Mouse (Mus musculus): ENCODE results near the gene Gm10912. TPM values are rescaled to one million over a fixed set of nuclear protein-coding genes. Genes with fewer than 3 reads are reported as not detected.
A peak's percentile ranks its signal among the peaks of the same experiment; 100 is the strongest.
"Not testable (repeated sequence)": the region's sequence is repeated elsewhere in the genome, so short reads cannot be mapped to it uniquely, and the experiment has no call there.

The Gm10912 gene
- polyA plus RNA-seq, 1 experiment from 2014 or later = not detected

DNA sequence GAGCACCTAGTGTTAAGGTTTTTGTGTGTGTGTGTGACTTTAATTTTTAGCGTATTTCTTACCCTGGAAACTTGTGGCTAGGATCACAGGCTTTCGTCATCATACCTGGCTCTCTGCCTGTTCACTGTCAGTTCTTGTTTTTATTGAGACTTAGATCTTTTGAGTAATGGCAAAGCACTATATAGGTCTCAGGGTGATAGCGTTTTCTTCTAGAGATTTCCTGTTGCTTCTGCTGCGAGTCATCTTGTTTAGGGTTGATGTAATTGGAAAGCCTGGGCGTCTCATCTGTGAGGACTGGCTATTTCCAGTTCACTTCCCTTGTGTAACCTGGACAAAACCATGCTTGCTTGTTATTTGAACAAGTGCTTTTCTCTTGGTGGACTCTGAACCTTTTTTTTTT lies 24.0 kb upstream of the Gm10912 start:
- Histone ChIP-seq H3K9me3 (no peaks in the 10 kb centered on the region), H3K27me3 (no peaks in the 10 kb centered on the region), H3K36me3 (peaks cover 53% of the 10 kb centered on the region), H3K9ac (no peak overlapping the region), H3K4me2 (no peak overlapping the region), H3K27ac (replicated peaks) (no peak overlapping the region), H3K4me3 (no peak overlapping the region), H3K4me1 (replicated peaks) (no peaks in the 10 kb centered on the region)
- ATAC-seq (ENCODE audit: low read depth) = no peak
- 89% methylated on average over 5 of the region's 5 CpGs for WGBS

DNA sequence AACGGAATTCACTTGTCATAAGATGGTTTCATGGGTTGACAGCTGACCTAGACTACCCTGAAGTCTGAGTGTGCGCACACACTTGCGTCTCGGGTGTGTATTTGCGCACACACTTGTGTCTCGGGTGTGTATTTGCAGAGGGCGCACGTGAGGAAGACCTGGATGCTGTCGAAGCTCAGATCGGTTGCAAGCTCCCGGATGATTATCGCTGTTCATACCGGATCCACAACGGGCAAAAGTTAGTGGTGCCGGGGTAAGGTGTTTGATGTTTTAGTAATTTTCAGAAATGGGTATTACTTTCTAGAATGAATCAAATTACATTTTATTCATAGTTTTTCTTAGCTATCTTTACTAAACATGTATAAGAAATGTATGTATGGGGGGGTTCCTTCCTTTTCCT lies 22.9 kb upstream of the Gm10912 start:
- H3K36me3 ChIP-seq = peaks cover 49% of the 10 kb centered on the region
- no peak overlapping the region for H3K9ac ChIP-seq
- no peak overlapping the region for H3K27ac ChIP-seq (replicated peaks)
- H3K4me2 ChIP-seq = no peak overlapping the region
- H3K4me3 ChIP-seq = no peak overlapping the region
- ATAC-seq (ENCODE audit: low read depth) = no peak
- no peaks in the 10 kb centered on the region for H3K9me3 ChIP-seq
- no peaks in the 10 kb centered on the region for H3K27me3 ChIP-seq
- H3K4me1 ChIP-seq (replicated peaks) = no peaks in the 10 kb centered on the region
- WGBS = 95% methylated on average over 15 of the region's 15 CpGs

DNA sequence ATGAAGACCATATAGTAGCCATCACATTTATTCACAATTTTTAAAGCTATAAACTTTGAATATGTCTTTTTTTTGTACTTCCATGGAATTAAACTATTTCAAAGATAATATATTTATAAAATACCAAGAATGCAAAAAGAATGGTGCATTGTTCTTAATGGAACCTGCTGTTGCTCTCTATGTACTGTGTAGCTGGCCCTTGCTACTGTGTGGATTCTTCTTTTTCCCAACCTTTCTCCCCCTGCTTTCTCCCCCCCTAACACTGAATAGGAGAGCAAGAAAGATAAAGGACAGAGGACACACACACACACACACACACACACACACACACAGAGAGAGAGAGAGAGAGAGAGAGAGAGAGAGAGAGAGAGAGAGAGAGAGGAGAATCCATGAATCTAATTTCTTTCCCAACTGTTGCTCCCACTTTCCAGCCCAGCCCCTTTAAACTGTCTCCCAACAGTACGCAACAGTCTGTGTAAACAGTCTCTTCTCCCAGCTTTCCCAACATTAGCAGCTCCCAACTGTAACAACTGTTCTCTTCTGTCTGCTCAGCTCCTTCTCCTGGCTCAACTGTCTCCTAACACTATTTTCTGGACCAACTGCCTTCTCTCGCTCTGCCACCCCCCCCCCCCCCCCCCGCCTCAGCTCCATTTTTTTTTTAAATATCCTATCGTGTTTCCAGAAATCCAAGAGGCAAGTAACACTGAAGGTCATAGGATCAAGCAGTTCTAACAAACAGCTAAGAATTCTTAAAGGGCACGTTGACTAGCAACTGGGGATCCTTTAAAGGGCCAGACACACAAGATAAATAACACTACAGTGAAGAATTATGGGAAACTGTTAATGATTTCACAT lies 21.8 kb upstream of the Gm10912 start:
- 60% methylated on average over 5 of the region's 5 CpGs for WGBS
- Histone ChIP-seq H3K4me1 (replicated peaks) (no peaks in the 10 kb centered on the region), H3K4me3 (no peak overlapping the region), H3K27me3 (no peaks in the 10 kb centered on the region), H3K4me2 (no peak overlapping the region), H3K36me3 (peaks cover 58% of the 10 kb centered on the region), H3K27ac (replicated peaks) (no peak overlapping the region), H3K9ac (no peak overlapping the region), H3K9me3 (no peaks in the 10 kb centered on the region)
- no peak for ATAC-seq (ENCODE audit: low read depth)

DNA sequence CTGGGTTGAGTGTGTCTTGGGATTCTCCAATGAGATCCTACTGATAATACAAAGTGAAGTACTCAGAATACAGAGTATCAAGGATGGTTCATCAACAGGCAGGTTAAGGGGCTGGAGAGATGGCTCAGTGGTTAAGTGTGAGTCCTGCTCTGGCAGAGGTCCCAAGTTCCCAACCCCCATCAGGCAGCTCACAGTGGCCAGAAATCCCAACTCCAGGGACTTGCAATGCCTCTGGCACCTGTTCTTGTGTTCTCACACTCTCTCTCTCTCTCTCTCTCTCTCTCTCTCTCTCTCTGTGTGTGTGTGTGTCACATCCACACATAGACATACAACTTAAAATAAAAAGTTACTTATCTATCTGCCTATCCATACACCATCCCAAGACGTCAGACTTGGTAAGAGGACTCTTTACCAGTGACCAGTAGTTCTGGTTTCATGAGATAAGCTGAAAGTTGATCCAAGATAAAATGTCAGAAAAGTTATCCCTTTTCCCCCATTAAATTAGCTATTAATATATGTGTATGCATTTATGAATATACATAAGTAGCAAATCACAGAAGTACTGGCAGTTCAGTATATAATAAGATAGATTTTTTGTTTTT lies 21.0 kb upstream of the Gm10912 start:
- ATAC-seq (ENCODE audit: low read depth) = no peak
- H3K4me1 ChIP-seq (replicated peaks) = no peaks in the 10 kb centered on the region
- H3K27ac ChIP-seq (replicated peaks) = no peak overlapping the region
- H3K9me3 ChIP-seq = no peaks in the 10 kb centered on the region
- WGBS = 80% methylated on average over 1 of the region's 1 CpGs
- no peak overlapping the region for H3K4me3 ChIP-seq
- H3K27me3 ChIP-seq = no peaks in the 10 kb centered on the region
- H3K4me2 ChIP-seq = no peak overlapping the region
- H3K36me3 ChIP-seq = peaks cover 56% of the 10 kb centered on the region
- H3K9ac ChIP-seq = no peak overlapping the region

DNA sequence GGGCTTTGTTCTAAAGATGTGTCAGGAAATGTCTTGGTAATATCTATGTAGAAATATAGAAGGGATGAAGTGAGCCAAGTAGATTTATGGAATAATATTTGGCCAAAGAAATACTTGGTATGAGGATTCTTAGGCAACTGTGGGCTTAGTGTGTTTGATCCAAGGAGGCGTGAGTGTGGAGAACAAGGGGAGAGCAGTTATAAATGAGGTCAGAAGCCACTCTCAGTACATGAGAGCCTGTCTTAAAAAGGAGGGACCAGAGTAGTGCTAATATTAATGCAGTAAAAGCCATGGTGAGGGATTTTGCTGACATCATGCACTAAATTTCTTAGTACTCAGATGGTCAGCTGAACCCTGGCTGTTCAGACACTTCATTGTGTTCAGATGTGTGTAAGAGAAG lies 7.2 kb upstream of the Gm10912 start:
- Histone ChIP-seq H3K4me3 (no peak overlapping the region), H3K4me1 (replicated peaks) (no peaks in the 10 kb centered on the region), H3K4me2 (no peak overlapping the region), H3K27ac (replicated peaks) (no peak overlapping the region), H3K9ac (no peak overlapping the region), H3K27me3 (no peaks in the 10 kb centered on the region), H3K9me3 (no peaks in the 10 kb centered on the region), H3K36me3 (peaks cover 60% of the 10 kb centered on the region)
- WGBS = 82% methylated on average over 1 of the region's 1 CpGs
- ATAC-seq (ENCODE audit: low read depth) = no peak

DNA sequence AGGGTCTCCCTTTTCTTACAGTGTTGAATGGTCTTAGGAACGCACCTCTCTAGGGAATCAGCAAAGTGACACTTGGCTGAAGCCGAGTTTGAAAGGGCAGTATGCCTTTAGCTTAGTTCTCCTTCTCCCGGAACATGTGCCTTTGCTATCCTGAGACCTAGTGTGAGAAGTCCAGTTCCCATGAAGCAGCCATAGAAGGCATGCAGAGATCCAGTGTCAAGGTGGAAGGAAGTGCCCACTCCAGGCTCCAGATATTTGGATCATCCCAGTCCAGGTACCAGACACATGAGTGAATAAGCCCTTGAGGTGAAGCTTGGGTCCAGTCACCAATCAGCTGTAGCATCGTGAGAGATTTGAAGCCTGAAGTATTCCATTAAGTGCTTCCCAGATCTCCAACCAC lies 6.7 kb upstream of the Gm10912 start:
- Histone ChIP-seq H3K9me3 (no peaks in the 10 kb centered on the region), H3K4me3 (no peak overlapping the region), H3K9ac (no peak overlapping the region), H3K4me2 (no peak overlapping the region), H3K27ac (replicated peaks) (no peak overlapping the region), H3K27me3 (no peaks in the 10 kb centered on the region), H3K36me3 (peaks cover 54% of the 10 kb centered on the region), H3K4me1 (replicated peaks) (no peaks in the 10 kb centered on the region)
- 92% methylated on average over 4 of the region's 4 CpGs for WGBS
- no peak for ATAC-seq (ENCODE audit: low read depth)

DNA sequence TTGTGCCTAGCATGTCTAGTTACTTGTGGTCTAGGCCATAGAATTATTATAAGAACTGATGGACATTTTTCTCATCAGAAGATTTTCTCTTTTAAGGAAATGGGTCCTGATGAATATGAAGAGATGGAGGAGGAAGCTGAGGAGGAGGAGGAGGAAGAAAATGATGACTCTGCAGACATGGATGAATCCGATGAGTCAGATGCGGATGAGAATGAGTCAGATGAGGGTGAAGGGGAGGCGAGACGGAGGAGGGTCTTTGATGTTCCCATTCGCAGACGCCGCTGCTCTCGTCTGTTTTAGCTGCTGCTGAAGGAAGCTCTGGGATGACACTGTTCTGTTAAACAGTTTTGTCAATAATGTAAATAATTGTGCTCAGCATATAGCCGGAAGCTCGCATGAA lies 5.8 kb upstream of the Gm10912 start:
- H3K27ac ChIP-seq (replicated peaks) = no peak overlapping the region
- no peaks in the 10 kb centered on the region for H3K9me3 ChIP-seq
- WGBS = 77% methylated on average over 10 of the region's 10 CpGs
- H3K36me3 ChIP-seq = peaks cover 46% of the 10 kb centered on the region
- no peak overlapping the region for H3K4me2 ChIP-seq
- no peaks in the 10 kb centered on the region for H3K27me3 ChIP-seq
- no peak overlapping the region for H3K9ac ChIP-seq
- no peak overlapping the region for H3K4me3 ChIP-seq
- no peak for ATAC-seq (ENCODE audit: low read depth)
- no peaks in the 10 kb centered on the region for H3K4me1 ChIP-seq (replicated peaks)

DNA sequence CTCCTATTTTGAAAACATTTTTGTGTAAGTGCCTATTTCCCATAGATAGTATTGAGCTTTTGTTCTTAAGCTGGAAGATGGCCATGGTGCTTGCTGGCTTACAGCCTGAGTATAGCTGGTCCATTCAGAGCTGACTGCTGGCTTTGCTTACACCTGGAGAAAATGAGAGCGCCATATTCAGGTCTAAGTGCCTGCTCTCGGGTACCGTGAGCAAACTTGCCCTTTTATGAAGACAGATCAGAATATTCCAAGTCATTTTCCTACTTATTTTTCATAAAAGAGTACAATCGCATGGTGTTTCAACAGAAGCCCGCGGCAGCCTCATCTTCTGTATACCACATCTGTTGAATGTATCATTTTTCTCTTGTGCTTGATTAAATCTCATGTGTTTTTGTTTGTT lies 4.6 kb upstream of the Gm10912 start:
- Histone ChIP-seq H3K36me3 (peaks cover 38% of the 10 kb centered on the region), H3K27ac (replicated peaks) (no peak overlapping the region), H3K4me3 (no peak overlapping the region), H3K27me3 (no peaks in the 10 kb centered on the region), H3K9ac (no peak overlapping the region), H3K4me1 (replicated peaks) (no peaks in the 10 kb centered on the region), H3K9me3 (no peaks in the 10 kb centered on the region), H3K4me2 (no peak overlapping the region)
- WGBS = 97% methylated on average over 6 of the region's 6 CpGs
- no peak for ATAC-seq (ENCODE audit: low read depth)

DNA sequence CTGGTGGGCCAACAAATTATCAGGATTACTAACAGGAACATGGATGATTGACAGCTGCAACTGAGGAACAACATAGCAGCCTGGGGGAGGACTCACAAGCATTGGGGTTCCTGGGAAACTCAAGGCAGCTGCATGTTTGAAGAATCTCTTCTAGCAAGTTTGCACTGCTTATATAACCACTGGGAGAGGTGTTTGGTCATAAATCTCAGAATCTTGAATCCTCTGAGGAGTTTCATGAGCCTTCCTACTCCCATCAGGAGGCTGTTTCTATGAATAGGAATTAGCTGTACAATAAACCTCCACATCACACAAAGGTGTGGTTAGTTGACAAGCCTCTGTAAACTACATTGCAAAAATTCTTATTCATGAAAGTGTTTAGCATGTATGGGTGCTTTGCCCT lies 3.0 kb upstream of the Gm10912 start:
- no peak for ATAC-seq (ENCODE audit: low read depth)
- Histone ChIP-seq H3K4me1 (replicated peaks) (no peaks in the 10 kb centered on the region), H3K4me2 (no peak overlapping the region), H3K9me3 (no peaks in the 10 kb centered on the region), H3K27ac (replicated peaks) (no peak overlapping the region), H3K9ac (no peak overlapping the region), H3K27me3 (no peaks in the 10 kb centered on the region), H3K4me3 (no peak overlapping the region), H3K36me3 (peaks cover 38% of the 10 kb centered on the region)

DNA sequence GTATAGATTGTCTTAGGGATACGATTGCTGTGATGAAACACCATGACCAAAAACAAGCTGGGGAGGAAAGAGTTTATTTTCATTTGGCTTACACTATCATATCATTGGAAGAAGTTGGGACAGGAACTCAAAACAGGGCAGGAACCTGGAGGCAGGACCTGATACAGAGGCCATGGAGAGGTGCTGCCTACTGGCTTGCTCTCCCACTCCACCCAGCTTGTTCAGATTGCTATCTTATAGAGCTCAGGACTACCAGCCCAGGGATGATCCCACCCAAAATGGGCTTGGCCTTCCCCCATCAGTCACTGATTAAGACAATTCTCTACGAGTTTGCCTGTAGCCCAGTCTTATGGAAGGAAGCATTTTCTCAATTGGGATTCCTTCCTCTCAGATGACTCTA lies 1.5 kb upstream of the Gm10912 start:
- Histone ChIP-seq H3K4me2 (no peak overlapping the region), H3K9me3 (no peaks in the 10 kb centered on the region), H3K4me1 (replicated peaks) (no peaks in the 10 kb centered on the region), H3K4me3 (no peak overlapping the region), H3K9ac (no peak overlapping the region), H3K36me3 (peaks cover 30% of the 10 kb centered on the region), H3K27ac (replicated peaks) (no peak overlapping the region), H3K27me3 (no peaks in the 10 kb centered on the region)
- ATAC-seq (ENCODE audit: low read depth) = no peak
- WGBS = 93% methylated on average over 2 of the region's 2 CpGs

DNA sequence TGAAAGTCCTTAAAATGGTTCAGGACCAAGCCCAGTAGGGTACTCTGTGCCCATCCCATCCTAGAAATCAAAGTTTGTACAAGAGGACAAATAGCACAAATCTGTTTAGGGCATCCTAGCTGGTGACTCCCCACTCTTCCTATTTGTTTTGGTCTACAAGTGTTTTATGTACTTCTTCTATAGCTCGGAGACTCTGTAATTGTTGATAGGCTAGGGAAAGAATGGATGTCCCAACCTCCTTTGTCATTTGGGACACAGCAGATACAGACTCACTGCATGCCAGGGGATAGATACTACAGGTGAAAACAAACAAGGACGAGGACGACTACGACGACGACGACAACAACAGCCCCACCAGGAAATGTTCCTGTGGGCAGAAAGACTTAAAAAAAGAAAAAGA lies 2.8 kb downstream of the Gm10912 start, which contains the start of gene Gm10799:
Gene Gm10799, minus strand, starts transcription at position 101 of the 400 bp plus-strand sequence.
- H3K4me1 ChIP-seq (replicated peaks); H3K27me3 ChIP-seq; H3K9me3 ChIP-seq; H3K27ac ChIP-seq (replicated peaks); ATAC-seq (ENCODE audit: low read depth); H3K9ac ChIP-seq; H3K4me2 ChIP-seq; H3K36me3 ChIP-seq; H3K4me3 ChIP-seq: not testable (repeated sequence)
- WGBS = 80% methylated on average over 7 of the region's 7 CpGs

DNA sequence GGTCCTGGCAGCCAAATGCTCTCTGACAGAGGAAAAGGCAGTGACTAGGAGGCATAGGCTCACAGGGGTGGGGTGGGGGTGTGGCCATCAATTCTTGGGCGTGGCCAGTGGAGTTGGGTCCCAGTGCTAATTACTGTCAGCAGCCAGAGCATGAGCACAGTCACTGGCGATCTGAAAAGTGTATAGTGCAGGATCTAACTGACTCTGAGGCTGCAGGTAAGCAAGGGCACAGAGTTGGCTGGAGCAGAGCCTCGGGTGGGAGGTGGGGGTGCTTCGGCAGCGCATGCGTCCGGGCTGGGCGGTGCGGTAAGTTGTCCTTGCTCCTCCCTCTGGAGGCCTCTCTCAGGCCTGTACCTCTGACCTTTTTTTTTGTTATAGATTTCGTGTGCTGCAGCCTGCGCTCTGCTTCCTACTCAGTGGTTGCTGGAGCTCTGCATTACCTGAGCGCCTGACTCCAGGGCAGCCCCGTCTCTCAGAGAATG lies 4.1 kb downstream of the Gm10912 start, which contains the start of gene Cd59b:
Gene Cd59b, plus strand, starts transcription at position 146 of the 482 bp plus-strand sequence.
- no peak within 1 kb of the TSS for H3K27ac ChIP-seq (replicated peaks)
- H3K4me2 ChIP-seq = peak within 1 kb of the TSS; percentile 60
- H3K9ac ChIP-seq = peak within 1 kb of the TSS; percentile 63
- peak within 1 kb of the TSS; percentile 37 for H3K4me3 ChIP-seq
- H3K9me3 ChIP-seq = 0 out of 2 replicates have a peak, but pooled peaks cover 4% of the 10 kb centered on the region
- peak; percentile 82 for ATAC-seq (ENCODE audit: low read depth)
- WGBS = 5% methylated on average over 13 of the region's 13 CpGs
- H3K4me1 ChIP-seq (replicated peaks) = peaks cover 8% of the 10 kb centered on the region
- H3K36me3 ChIP-seq = no peaks in the 10 kb centered on the region
- no peaks in the 10 kb centered on the region for H3K27me3 ChIP-seq

All from neural tube, embryonic 13.5 days (tissue).